Mouse (Mus musculus) mouse embryonic stem cell (cell line): ENCODE results near the gene Ttl.

Experiments
- in situ Hi-C, 2 experiments: fragments of 300-500 bp; cut with MboI; formaldehyde crosslinking; loops; 1 replicate in 1 of 2; 3 replicates in 1 of 2; pipeline ENCODE4 v1.14.3; 2019 to 2020; ENCODE audit warnings: low sequenced_read_pairs in 2 of 2, low pct_unique_long_range_greater_than_20kb in 1 of 2, mixed read lengths in 1 of 2; ENCODE audit not compliant: unreplicated experiment in 1 of 2

The Ttl gene

GRCm38 (mm10) chr2:129132231-129132630, 66.5 kb downstream of the Ttl start:
- in situ Hi-C loops = no loop called here

GRCm38 (mm10) chr2:129133006-129133805, 67.5 kb downstream of the Ttl start:
- in situ Hi-C loops = no loop called here

GRCm38 (mm10) chr2:129139906-129140305, 74.2 kb downstream of the Ttl start:
- in situ Hi-C loops = no loop called here
